ENCODE assay signal across 12 mouse cellular contexts in the genomic region with DNA sequence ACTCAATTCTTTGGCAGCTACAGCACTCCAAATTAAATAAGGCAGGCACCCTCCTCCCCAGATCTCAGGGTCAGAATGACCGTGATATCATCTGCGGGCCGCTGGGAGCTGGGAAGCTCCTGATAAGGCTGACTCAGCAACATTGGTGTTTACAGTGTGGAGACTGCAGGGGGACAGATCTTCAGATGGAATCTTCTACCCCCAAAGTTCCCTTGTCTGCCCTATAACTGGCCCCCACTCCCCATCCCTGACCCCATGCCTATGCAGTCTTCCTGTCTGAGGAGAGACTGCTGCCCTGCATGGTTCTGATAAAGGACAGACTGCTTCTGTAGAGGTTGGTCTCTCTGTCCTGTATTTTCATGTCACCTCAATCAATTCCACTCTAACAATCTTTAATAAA. TPM values are rescaled to one million over a fixed set of nuclear protein-coding genes. Genes with fewer than 3 reads are reported as not detected.
DNase-seq lines count a peak whose midpoint lies in the region; ATAC-seq and TF ChIP-seq lines count a peak whose summit lies in the region.
"Had no signal": no experiment of that assay in that cellular context is flagged by ENCODE, and none has a peak within 500 bp of the region (broad histone marks: within the 10 kb centered on the region; RNA-seq: fewer than 3 reads in every experiment).

No protein-coding gene starts in this region.

- no peak overlapping the region for H3K27ac ChIP-seq in stomach, embryonic 15.5 days
- H3K27ac ChIP-seq in stomach, postnatal 0 days (replicated peaks), result no peak overlapping the region

- no peaks in the 10 kb centered on the region for H3K9me3 ChIP-seq in stomach, embryonic 15.5 days
- no peaks in the 10 kb centered on the region for H3K9me3 ChIP-seq in stomach, postnatal 0 days (ENCODE audit: control insufficient read depth, low read length)

- no peak for DNase-seq in stomach, postnatal 0 days (ENCODE audit: low spot score)
- DNase-seq in adrenal gland, postnatal 14 days, result peak; percentile 61
- DNase-seq in lung, postnatal 25 days (ENCODE audit: low spot score), result no peak
- DNase-seq in spleen, adult 18-20 months, result no peak
- no peak for DNase-seq in right cerebral cortex, postnatal 36 days (ENCODE audit: low spot score in 2 of 2)
- DNase-seq: cerebellum, adult 8-10 months; embryo, embryonic 11 days; heart, postnatal 14 days; lung, adult 18-20 months had no signal

- no peak overlapping the region for H3K4me3 ChIP-seq in stomach, embryonic 15.5 days (replicated peaks)
- H3K4me3 ChIP-seq in stomach, postnatal 0 days (ENCODE audit: low read depth, low read length), result no peak overlapping the region

- H3K4me1 ChIP-seq in stomach, embryonic 15.5 days, result no peaks in the 10 kb centered on the region
- H3K4me1 ChIP-seq in stomach, postnatal 0 days (replicated peaks; ENCODE audit: control insufficient read depth, insufficient read depth), result no peaks in the 10 kb centered on the region

- peak; percentile 78; the same call in 1 of the 2 replicates for ATAC-seq in stomach, embryonic 15.5 days (ENCODE audit: insufficient read depth, low FRiP score, low read depth)
- no peak for ATAC-seq in stomach, postnatal 0 days (ENCODE audit: low FRiP score, low TSS enrichment)
- peak; percentile 27 for ATAC-seq in granulocyte monocyte progenitor cell, adult 5-6 weeks (replicated peaks; ENCODE audit: poor library complexity, severe bottlenecking)
- ATAC-seq in megakaryocyte-erythroid progenitor cell, adult 5-6 weeks (replicated peaks; ENCODE audit: low FRiP score, low TSS enrichment, poor library complexity, severe bottlenecking), result peak; percentile 77

- H3K27me3 ChIP-seq in stomach, embryonic 15.5 days (replicated peaks), result no peaks in the 10 kb centered on the region
- no peaks in the 10 kb centered on the region for H3K27me3 ChIP-seq in stomach, postnatal 0 days (ENCODE audit: control insufficient read depth, insufficient read depth, low read length)

- H3K36me3 ChIP-seq in stomach, embryonic 15.5 days, result no peaks in the 10 kb centered on the region
- no peaks in the 10 kb centered on the region for H3K36me3 ChIP-seq in stomach, postnatal 0 days (ENCODE audit: control insufficient read depth, insufficient read depth, low read length)

- WGBS in stomach, embryonic 15.5 days, result 33% methylated on average over 3 of the region's 3 CpGs
- WGBS in stomach, postnatal 0 days, result 39% methylated on average over 3 of the region's 3 CpGs

- TF ChIP-seq CTCF in stomach, postnatal 0 days (IDR thresholded peaks at IDR 0.05; ENCODE audit: low read depth), result no peak

- no peak for TF ChIP-seq EP300 in stomach, postnatal 0 days (optimal IDR thresholded peaks at IDR 0.05)

- H3K4me2 ChIP-seq in stomach, embryonic 15.5 days, result no peak overlapping the region
- no peak overlapping the region for H3K4me2 ChIP-seq in stomach, postnatal 0 days (replicated peaks; ENCODE audit: low read depth)

- H3K9ac ChIP-seq in stomach, embryonic 15.5 days, result no peak overlapping the region
- H3K9ac ChIP-seq in stomach, postnatal 0 days (ENCODE audit: low read length), result no peak overlapping the region

RNA-seq across cellular contexts. Expression of gene Il4ra, which starts 28.9 kb away (rescaled TPM):
- polyA plus RNA-seq in stomach, embryonic 15.5 days (2015; fragmentation: Nextera tagmentation; extraction: Ambion mirVana), result 9.5 and 10.1 TPM in 2 replicates
- 13.4 and 13.9 TPM in 2 replicates for polyA plus RNA-seq in stomach, postnatal 0 days (2015; fragmentation: Nextera tagmentation; extraction: Ambion mirVana)
- 51.5 and 62.0 TPM in 2 replicates for total RNA-seq in adrenal gland, postnatal 14 days (2021)
- 13.4 and 13.6 TPM in 2 replicates for total RNA-seq in granulocyte monocyte progenitor cell, adult 5-6 weeks (2014; fragmentation: Nextera tagmentation)
- total RNA-seq in granulocyte monocyte progenitor cell, adult 5-6 weeks (2017), result 17.2 and 22.6 TPM in 2 replicates
- total RNA-seq in megakaryocyte-erythroid progenitor cell, adult 5-6 weeks (2014; fragmentation: Nextera tagmentation), result 1.8 and 2.0 TPM in 2 replicates
- 2.2 and 3.2 TPM in 2 replicates for total RNA-seq in megakaryocyte-erythroid progenitor cell, adult 5-6 weeks (2017)

RNA-seq across cellular contexts. Expression of gene Nsmce1, which starts 31.7 kb away (rescaled TPM):
- 111 and 121 TPM in 2 replicates for polyA plus RNA-seq in stomach, embryonic 15.5 days (2015; fragmentation: Nextera tagmentation; extraction: Ambion mirVana)
- 77.0 and 77.9 TPM in 2 replicates for polyA plus RNA-seq in stomach, postnatal 0 days (2015; fragmentation: Nextera tagmentation; extraction: Ambion mirVana)
- total RNA-seq in adrenal gland, postnatal 14 days (2021), result 43.3 and 44.6 TPM in 2 replicates
- total RNA-seq in granulocyte monocyte progenitor cell, adult 5-6 weeks (2014; fragmentation: Nextera tagmentation), result 54.9 and 65.5 TPM in 2 replicates
- total RNA-seq in granulocyte monocyte progenitor cell, adult 5-6 weeks (2017), result 77.7 and 82.8 TPM in 2 replicates
- total RNA-seq in megakaryocyte-erythroid progenitor cell, adult 5-6 weeks (2014; fragmentation: Nextera tagmentation), result 49.9 and 55.4 TPM in 2 replicates
- total RNA-seq in megakaryocyte-erythroid progenitor cell, adult 5-6 weeks (2017), result 58.3 and 68.4 TPM in 2 replicates
